Mouse (Mus musculus) embryo, embryonic 11 days (tissue): ENCODE results near the gene Gm12888.
"Not testable (repeated sequence)": the region's sequence is repeated elsewhere in the genome, so short reads cannot be mapped to it uniquely, and the experiment has no call there.

Source experiments
- DNase-seq: peaks from one replicate; pipeline ENCODE4 v3.0.0-alpha.2; 2015

Gene Gm12888

DNA sequence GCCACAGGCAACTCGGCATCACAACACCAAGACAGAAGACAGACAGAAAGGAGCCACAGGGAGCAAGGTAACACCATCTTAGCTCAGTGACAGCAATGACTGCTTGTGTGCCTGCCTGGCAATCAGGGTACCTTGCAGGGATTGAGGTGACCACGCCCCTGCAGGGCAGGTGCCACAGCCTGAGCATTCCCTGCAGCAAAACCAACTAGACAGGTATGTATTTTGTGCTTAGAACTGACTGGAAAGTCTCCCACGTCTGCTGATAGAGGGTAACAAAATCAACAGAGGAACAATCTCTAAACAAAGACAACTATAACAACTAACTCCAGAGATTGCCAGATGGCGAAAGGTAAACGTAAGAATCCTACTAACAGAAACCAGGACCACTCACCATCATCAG is at the start of gene Gm12888:
TSS of gene Gm12888 (minus strand) at position 101 of the 400 bp plus-strand sequence.
- not testable (repeated sequence) for DNase-seq
